Mouse (Mus musculus): Measurements from ENCODE around the gene Cers2. TPM values are rescaled to one million over a fixed set of nuclear protein-coding genes. Genes with fewer than 3 reads are reported as not detected.

Cers2 gene
- 10 to 100 TPM; 30.6 to 35.5 (median 33.4) TPM for total RNA-seq (2022)

DNA sequence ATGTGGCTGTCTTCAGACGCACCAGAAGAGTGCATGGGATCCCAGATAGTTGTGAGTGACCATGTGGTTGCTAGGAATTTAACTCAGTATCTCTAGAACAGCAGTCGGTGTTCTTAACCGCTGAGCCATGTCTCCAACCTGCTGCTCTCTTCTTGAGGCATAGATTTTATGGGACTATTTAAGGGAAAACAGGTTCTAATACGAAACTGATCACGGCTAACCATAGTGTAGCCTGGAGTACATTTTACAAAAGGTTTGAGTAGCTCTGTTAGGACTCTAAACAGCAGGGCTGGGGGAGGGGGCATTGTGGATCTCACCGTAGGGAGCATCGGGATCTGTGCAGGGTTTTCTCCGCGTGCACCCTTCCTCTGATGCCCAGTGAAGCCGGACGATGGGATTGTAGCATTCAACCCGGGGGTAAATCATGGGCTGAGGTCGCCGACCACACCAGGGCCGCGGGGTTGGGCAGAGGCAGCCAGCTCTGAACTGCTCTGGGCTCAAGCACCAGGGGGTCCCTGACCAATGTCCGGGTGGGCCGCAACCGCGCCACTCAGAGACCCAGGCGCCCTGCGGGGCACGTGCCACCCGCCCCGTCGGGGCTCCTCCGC, at the start of gene Cers2:
Cers2 (plus strand) TSS at position 306 of the 608 bp plus-strand sequence.
- no peak for DNase-seq (ENCODE audit: low spot score)

DNA sequence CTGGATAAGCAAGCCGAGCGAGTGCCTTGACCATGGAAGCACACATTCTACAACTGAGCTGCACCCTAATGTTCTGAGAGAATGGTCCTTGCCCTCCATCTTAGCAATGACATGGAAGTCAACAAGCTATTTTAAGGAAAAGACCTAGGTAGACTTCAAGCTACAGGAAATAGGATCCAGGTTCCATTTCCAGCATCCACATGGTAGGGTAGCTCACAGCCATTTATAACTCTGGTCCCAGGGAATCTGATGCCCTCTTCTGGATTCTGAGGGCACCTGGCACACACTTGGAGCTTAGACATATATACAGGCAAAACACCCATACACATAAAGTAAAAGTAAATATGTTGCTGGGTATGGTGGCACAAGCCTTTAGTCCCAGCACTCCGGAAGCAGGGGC, 48.5 kb upstream of the Cers2 start:
- no peak for DNase-seq (ENCODE audit: low spot score)

DNA sequence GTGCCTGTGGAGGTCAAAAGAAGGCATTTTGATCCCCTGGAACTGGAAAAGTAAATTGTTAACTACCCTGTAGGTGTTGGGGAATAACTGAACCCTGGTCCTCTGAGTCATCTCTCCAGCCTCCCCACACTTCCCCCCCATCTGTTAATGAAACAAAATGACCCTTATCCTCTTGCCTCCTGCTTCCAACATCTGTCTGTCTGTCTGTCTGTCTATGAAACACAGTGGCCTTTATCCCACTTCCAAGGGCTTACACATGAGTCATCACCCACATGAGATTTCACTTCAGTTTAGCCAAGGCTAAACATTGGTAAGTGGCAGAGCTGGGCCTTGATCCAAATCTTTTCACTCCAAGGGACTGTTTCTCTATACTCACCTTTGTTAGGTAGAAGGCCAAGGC, 46.7 kb upstream of the Cers2 start:
- no peak for DNase-seq (ENCODE audit: low spot score)

DNA sequence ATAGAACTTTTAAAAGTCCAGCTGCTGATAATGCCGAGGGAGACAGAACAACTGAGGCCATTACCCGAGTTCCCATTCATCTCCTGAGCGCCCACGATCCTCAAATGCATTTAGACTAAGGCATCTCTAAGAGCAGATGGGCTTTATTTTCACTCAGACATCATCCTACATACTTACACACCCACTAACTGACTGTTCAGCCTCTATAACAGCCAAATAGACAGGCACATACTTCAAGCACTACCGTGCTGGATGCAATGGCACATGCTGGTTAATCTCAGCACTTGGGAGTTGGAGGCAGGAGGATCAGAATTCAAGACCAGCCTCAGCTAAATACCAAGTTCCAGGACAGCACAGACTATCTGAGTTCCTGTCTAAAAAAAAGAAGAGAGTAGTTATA, 44.8 kb upstream of the Cers2 start:
- DNase-seq (ENCODE audit: low spot score), result no peak

DNA sequence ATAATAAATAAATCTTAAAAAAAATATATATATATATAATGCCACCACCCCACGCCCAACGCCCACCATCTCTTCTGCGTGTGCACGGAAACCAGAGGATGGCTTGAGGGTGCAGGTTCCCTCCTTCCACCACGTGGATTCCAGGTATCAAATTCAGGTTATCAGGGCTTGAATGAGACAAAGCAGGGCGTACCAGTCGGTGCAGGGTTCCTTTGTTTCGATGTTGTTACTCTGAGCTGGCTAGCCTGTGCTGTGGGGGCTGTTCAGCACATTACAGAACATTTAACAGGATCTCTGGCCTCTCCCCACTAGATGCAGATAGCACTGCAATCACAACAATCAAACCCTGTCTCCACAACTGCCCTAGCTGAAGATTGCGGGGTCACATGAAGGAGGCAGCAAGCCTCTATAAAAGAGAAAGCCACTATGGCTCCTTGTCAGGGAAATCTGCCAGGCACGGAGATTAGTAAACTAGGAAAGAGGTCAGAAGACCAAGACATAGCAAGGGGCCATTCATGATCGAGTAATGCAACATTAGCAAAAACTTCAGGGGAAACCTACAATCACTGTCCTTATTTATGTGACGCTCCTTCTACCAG, 43.7 kb upstream of the Cers2 start:
- no peak for DNase-seq (ENCODE audit: low spot score)

DNA sequence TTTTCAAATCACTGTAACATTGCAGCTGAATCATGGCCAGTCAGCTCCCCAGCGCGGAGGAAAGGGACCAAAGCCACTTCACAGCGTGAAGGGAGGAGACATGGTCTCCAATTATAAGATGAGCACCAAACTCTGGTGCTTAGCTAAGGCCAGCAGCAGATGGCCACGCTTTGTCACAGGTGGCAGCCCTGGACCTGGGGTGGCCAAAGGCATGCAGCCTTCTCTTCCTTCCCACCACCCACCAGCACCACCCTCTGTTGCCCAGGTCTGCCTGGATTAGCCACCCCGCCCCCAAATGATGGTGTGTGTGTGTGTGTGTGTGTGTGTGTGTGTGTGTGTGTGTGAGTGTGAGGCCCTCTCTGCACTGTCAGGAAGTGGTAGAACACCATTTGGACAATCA, 41.1 kb upstream of the Cers2 start:
- DNase-seq (ENCODE audit: low spot score), result no peak

DNA sequence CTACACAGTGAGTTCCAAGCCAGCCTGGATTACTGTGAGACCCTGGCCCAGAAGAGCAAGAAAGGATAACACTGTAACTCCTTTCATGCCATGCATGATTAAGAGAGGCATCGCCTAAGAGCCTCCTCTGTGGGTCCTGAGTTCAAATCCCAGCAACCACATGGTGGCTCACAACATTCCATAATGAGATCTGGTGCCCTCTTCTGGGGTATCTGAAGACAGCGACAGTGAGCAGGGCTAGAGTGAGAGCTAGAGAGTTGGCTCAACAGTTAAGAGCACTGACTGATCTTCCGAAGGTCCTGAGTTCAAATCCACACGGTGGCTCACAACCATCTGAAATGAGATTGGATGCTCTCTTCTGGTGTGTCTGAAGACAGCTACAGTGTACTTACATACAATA, 40.1 kb upstream of the Cers2 start:
- DNase-seq (ENCODE audit: low spot score), result no peak

DNA sequence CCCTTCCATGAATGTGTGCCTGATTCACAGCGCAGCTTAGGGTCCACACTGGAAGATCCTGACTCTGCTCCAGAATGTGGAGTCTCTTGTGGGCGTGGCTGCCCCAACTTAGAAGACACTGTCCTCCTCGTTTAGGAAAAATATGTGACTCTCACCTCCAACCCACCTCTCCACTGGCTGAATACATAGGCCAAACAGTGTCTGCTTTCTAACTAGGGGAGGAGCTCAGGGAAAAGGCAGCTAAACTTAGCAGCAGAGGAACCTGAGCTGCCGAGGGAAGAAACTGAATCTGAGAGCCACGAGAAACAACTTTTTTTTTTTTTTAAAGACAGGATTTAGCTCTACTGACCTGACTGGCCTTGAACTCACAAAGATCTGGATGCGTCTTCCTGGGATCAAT, 39.4 kb upstream of the Cers2 start:
- no peak for DNase-seq (ENCODE audit: low spot score)

DNA sequence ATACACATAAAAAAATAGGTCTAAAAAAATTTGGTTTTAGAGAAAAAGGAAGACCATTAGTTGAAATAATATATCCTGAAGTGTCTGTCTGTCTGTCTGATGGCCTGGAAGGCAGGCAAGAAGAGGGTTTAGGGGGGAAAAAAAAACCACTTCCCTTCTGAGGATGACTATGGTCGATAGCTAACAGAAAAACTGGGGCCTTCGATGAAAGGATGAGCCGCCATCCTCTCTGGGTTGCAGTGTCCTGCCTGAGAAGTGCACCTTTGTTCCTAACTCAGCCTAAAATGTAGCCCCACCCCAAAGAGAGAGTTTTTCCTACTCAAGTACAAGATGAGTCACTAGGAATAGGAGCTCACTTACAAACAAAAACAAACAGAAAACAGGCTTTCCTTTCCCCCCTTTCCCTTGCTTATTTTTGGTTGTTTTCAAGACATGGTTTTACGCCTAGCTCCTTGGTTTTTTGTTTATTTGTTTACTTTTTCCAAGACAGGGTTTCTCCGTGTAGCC, 38.1 kb upstream of the Cers2 start:
- no peak for DNase-seq (ENCODE audit: low spot score)

DNA sequence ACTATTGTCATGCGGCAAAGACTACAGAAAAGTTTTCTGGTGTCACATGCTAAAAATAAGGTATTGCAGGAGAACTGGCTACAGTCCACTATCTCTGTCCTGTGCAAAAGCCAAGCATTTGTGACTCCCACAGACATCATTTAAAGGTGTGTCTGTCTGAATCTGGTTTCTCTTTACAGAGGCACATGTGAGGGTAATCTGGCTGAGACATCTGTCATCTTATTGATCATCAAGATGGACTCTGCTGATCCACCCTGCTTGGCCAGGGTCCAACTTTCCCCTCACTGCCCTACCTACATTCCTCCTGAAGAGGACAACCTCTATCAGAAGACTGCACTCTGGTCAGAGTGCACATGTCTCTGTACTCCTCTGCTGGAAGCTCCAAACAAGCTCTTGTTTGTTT, 37.4 kb upstream of the Cers2 start:
- peak; percentile 37 for DNase-seq (ENCODE audit: low spot score)

DNA sequence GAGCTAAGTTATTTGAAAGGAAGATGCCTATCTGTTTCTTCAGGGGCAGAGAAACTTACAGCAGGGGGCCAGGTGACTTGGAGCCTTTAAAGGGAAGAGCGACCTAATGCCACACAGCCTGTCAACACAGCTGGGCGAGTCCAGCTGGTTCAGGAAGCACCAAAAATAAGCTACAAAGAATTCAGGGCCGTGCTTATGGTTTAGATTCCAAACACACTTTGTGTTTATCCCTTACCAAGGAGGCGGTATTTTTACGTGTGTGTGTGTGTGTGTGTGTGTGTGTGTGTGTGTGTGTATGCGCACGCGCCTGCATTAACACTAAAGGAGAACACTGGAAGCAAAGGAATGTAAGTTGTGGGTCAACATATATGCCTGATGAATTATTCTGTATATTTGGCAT, 33.8 kb upstream of the Cers2 start:
- DNase-seq (ENCODE audit: low spot score), result no peak

DNA sequence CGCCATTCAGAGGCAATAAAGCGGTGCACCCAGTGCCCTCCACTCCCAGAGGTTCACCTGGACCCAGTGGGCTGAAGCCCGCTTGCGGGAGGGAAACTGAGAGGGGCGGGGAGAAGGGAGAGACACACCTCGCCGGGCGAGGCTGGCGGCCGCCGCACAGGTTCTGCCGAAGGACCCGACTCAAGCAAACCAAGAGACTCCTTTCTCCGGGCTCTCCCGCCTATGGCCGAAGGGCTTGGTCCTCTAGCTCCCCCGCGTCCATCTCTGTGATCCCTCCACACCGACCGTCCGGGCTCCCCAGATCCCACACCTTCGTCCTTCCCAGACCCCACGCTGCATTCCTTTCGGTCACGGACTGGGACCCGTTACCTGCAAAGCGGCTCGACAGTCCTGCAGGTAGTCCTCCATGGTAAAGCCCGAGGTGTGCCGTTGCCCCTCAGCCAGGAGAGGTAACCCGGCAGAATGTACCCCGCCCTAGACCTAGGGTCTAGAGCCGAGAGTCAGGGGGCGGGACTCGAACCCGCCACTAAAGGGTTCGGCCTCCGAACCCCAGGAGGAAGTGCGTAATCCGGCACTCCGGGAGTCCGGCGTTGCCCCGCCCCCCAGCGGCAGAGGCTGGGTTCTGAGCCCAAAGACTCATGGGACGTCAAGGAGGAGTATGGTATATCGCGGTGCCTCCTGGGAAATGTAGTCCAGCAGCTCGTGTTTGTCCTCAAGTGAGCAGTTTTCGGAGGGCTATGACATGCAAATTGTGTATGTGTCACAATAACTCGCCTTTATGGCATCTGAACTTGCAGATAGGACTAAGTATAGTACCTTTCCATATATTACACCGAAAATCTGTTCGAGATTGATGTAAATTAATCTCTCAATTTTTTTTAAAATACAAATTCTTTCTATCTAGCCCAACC, 33.1 kb upstream of the Cers2 start, which contains the start of the genes Mindy1 and Prune1:
Mindy1 (plus strand) TSS at position 130 of the 911 bp plus-strand sequence.
Prune1 (minus strand) TSS at position 861 of the 911 bp plus-strand sequence.
- DNase-seq (ENCODE audit: low spot score), result peak; percentile 98

DNA sequence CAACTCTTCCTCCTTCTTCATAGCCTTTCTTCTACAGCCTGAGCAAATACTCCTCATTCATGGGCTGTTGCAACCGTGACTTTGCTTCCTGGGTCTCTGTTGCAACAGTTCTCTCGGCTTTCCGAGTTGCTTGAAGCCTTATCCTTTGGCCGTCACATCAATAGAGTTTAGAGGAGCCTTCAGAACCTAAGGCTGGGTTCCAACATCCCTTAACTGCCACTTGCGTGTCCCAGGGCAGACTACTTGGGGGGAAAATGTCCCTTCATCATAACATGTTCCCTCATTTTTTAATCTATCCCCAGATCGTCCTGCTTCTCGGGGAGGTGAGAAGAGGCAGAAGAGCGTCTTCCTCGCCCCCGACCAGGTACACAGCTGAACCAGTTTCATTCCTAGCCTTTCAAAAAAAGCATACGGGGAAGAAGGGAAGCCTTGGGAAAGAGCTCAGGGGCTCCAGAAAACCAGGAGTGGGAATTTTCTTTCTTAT, 32.2 kb upstream of the Cers2 start:
- DNase-seq (ENCODE audit: low spot score), result peak; percentile 61

DNA sequence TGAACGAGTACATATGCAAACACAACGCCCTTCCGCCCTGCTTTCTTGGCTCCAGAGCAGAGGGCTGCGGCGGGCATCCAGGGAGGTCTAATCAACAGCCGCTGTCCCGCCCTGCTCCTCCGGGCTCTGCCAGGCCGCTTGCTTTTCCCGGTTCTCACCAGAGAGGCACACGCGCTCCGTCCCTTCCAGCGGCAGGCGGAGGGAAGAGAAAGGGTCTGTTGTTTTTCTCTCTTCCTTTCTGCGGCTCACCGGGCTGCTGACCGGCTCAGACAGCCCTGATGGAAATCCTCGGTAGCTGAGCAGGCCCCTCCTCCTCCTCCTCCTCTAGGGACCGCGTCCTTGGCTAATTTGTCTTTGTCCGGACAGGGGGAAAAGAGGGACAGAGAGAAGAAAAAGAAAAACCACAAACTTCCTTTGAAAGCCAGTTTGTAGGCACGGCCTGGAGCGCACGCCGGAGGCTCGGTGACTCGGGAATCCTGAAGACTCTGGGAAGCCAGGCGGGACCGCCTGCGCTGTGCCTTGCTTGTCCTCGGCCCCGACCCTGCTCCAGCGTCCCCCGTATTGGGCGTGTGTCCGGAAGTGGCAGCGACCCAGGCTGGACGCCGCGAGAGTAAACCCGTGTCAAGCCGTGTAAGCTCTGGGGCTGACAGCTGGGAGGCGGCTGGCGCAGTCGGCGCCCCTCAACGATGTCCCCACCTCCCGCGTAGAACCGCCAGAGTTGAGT, 31.6 kb upstream of the Cers2 start:
- DNase-seq (ENCODE audit: low spot score), result peak; percentile 78

DNA sequence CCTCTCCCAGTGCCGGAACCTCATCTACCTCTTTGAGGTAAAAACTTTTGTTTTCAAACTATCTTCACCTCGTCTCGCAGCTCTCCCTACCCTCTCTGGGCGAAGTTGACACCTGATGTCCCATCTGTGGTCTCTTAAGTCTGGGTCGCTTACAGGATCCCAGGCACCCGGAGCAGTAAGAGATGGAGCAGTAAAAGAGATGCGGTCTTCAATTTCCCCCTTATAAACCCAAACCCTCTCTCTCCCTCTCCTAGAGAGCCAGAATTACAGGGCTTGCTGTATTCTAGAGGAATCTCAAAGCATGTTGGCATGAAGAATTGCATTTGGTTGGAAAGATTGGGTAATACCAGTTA, 31.0 kb upstream of the Cers2 start:
- DNase-seq (ENCODE audit: low spot score), result peak; percentile 21

DNA sequence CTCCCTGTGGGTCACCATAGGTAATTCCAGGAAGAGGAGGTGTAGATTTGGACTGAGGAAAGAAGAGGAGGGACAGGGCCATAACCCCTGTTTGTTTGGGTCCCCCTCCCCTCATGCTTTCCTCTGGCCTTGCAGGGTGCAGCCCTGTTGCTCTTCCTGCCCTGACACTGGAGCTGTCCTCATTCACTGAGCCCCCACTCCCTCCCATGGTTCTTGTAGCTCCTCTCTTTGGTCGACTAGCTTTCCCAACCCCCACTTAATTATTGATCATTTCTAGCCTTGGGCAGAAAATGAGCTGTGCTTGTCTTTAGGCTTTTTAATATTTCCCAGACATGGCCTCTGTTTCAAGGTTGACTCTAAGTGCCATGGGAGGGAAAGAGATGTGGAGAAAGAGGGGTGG, 30.5 kb upstream of the Cers2 start:
- DNase-seq (ENCODE audit: low spot score), result no peak

DNA sequence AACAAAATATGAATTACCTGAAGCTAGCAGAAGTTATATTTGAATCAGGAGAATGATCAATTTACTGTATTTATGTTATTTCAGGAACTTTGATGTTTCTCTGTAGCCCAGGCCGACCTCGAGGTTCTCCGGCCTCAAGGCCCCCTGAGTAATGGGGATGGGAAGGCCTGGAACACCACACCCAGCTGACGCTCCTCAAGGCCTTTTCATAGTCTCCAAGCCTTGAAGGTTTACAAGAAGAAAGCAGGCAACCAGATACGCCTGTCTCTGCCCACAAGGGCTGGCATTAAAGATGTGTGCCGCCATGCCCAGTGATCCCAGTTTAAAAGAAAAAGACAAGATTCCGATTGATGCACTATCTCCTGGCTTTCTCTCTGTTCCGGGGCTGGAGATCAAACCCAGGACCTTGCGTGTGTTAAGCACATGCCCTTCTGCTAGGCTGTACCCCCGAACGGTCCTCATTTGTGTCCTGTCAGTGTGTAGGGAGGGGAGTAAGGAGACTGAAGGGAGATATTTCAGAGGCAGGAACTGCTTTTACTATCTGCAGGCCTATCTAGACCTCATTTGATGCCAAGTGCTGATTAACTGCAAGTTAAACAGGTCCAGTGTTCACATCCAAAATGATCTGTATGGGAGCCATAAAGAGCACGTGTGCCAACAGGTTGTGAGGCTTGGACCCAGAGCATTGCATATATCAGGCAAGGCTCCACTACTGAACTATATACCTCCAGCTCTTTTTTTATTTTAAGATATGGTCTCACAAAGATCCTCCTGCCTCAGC, 29.9 kb upstream of the Cers2 start:
- DNase-seq (ENCODE audit: low spot score), result no peak

DNA sequence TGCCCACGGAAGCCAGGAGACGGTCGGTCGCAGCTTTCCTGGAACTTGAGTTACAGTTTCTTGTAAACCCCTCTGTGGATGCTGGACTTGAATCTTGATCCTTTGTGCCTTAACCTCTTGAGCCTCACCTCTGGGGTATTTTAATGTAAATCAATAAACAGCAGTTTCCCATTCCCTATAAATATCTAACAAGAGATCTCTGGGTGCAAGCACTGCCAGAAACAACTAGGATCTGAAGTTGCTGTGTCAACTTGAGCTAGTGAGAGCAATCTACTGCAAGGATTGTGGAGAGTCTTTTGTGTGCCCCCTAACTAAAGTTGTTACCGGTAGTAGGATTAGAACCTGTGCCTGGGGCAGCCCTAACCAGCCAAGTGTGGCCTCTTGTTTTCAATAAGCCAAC, 29.2 kb upstream of the Cers2 start:
- no peak for DNase-seq (ENCODE audit: low spot score)

DNA sequence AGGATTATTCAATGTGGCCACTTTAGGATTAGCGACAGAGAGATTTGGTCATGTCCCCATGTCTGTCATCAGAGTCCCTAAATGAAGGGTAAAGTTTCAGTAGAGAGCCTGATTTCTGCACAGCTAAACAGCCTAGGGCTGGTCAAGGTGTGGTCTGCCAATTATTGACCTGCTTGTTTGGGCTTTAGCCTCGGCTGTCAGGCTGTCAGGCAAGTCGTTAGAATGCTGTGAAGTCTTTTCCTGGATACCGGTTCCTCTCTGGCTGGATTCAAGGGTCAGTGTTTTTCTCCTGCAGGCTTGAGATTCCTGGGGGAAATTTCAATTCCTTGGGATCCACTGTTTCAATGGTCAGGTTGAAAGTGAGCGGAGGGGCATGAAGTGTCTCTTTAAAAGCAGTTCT, 28.6 kb upstream of the Cers2 start:
- no peak for DNase-seq (ENCODE audit: low spot score)

DNA sequence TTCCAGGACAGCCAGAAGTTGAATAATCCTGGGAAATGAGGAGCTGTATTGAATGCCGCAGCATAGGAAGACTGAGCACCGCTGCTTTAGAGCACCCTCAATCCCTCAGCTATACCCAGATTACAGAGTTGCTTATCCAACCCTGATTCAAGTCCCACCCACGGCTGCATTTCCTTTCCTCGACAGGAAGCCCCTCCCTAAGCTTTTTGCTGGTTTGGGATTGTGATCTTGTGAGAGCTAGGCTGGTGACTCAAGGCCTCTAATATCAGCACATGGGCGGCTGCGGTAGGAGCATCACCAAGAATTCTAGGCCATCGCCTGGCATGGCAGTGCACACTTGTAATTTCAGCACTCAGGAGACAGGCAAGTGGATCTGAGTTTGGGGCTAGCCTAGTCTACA, 28.1 kb upstream of the Cers2 start:
- peak; percentile 55 for DNase-seq (ENCODE audit: low spot score)

DNA sequence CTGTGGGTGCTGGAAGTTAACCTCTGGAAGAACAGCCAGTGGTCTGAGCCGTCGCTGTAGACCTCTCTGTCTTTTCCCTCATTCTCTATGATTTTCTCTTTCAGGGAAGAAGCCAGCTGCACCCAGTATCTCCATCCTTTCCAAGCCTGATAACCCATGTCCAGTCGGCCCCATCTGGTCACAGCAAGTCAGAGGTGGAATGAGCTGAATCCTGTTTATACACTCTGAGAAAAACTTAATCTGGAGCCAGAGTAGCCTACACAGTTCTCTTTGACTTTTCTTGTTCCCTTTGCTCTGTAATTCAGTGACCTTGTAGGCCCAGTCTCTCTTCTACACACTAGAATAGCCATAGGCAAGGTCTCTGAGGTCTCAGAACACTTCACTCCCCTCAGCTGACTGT, 27.1 kb upstream of the Cers2 start:
- no peak for DNase-seq (ENCODE audit: low spot score)

All from heart, adult 8-10 months (tissue).